Mouse (Mus musculus) adrenal gland, adult 2 months (tissue): Measurements from ENCODE around the gene Emp3. TPM values are rescaled to one million over a fixed set of nuclear protein-coding genes. Genes with fewer than 3 reads are reported as not detected.

ENCODE experiments used
- DNase-seq: peaks from one replicate; pipeline ENCODE4 v3.0.0; 2021
- polyA plus RNA-seq: library from polyadenylated mRNA; depleted of rRNA; stranded (reverse); fragments of >200 nt; gene quantifications from 2 replicates; pipeline ENCODE4 v1.2.3, GENCODE M21; 2012; rRNA removed
- total RNA-seq, 2 experiments: library from RNA; stranded (reverse); gene quantifications; 2 replicates each; pipeline ENCODE4 v1.2.3; 2021

The Emp3 gene
- total and polyA plus RNA-seq, 3 experiments = 327 to 855 (median 620) TPM

GRCm38 (mm10) chr7:45870282-45871058, 50.7 kb downstream of the Emp3 start:
- DNase-seq = no peak

- DNase-seq = peak; percentile 21
Measured at GRCm38 (mm10) chr7:45869787-45870186, 51.4 kb downstream of the Emp3 start.

- peak; percentile 38 for DNase-seq
Measured at GRCm38 (mm10) chr7:45869107-45869670, 52.0 kb downstream of the Emp3 start.

Other genes starting within 250 kb of the Emp3 start
- under 1 TPM in 1 of 2 experiments, not detected in 1; 0.31 TPM for gene Ntn5, start 237.4 kb downstream of the Emp3 start, total RNA-seq
- 0.40 and 0.86 TPM in 2 replicates for gene Ntn5, start 237.4 kb downstream of the Emp3 start, polyA plus RNA-seq
- under 1 TPM; 0.29 to 0.41 TPM for gene Sec1, start 227.0 kb downstream of the Emp3 start, total RNA-seq
- gene Sec1, start 227.0 kb downstream of the Emp3 start, polyA plus RNA-seq = 0.57 and 0.58 TPM in 2 replicates
- gene Car11, start 221.6 kb downstream of the Emp3 start, total RNA-seq = 10 to 100 TPM; 10.9 to 18.6 TPM
- 30.0 and 38.2 TPM in 2 replicates for gene Car11, start 221.6 kb downstream of the Emp3 start, polyA plus RNA-seq
- 100 to 1,000 TPM in 1 of 2 experiments, 10 to 100 TPM in 1; 54.3 to 225 TPM for gene Dbp, start 216.3 kb downstream of the Emp3 start, total RNA-seq
- gene Dbp, start 216.3 kb downstream of the Emp3 start, polyA plus RNA-seq = 569 and 796 TPM in 2 replicates
- gene Rpl18, start 205.9 kb downstream of the Emp3 start, total RNA-seq = 1,000 to 10,000 TPM in 1 of 2 experiments, 100 to 1,000 TPM in 1; 972 to 1,050 TPM
- 1,143 and 1,258 TPM in 2 replicates for gene Rpl18, start 205.9 kb downstream of the Emp3 start, polyA plus RNA-seq
- 10 to 100 TPM; 38.9 to 39.5 TPM for gene Sphk2, start 203.4 kb downstream of the Emp3 start, total RNA-seq
- gene Sphk2, start 203.4 kb downstream of the Emp3 start, polyA plus RNA-seq = 90.9 and 92.5 TPM in 2 replicates
- under 1 TPM; 0.72 to 0.86 TPM for gene Fam83e, start 200.2 kb downstream of the Emp3 start, total RNA-seq
- 0.86 and 2.0 TPM in 2 replicates for gene Fam83e, start 200.2 kb downstream of the Emp3 start, polyA plus RNA-seq
- gene Spaca4, start 195.6 kb downstream of the Emp3 start, total RNA-seq = not detected
- not detected in 2 replicates for gene Spaca4, start 195.6 kb downstream of the Emp3 start, polyA plus RNA-seq
- 1 to 10 TPM; 6.2 to 8.6 TPM for gene Lmtk3, start 137.7 kb downstream of the Emp3 start, total RNA-seq
- gene Lmtk3, start 137.7 kb downstream of the Emp3 start, polyA plus RNA-seq = 38.0 and 61.3 TPM in 2 replicates
- 1 to 10 TPM in 1 of 2 experiments, under 1 TPM in 1; 0.49 to 2.0 TPM for gene Sult2b1, start 136.7 kb downstream of the Emp3 start, total RNA-seq
- 1.6 and 2.9 TPM in 2 replicates for gene Sult2b1, start 136.7 kb downstream of the Emp3 start, polyA plus RNA-seq
- gene Cyth2, start 106.8 kb downstream of the Emp3 start, total RNA-seq = 100 to 1,000 TPM; 127 to 129 TPM
- gene Cyth2, start 106.8 kb downstream of the Emp3 start, polyA plus RNA-seq = 147 and 170 TPM in 2 replicates
- under 1 TPM in 1 of 2 experiments, not detected in 1; 0.20 TPM for gene Kcnj14, start 96.6 kb downstream of the Emp3 start, total RNA-seq
- 0.70 and 1.8 TPM in 2 replicates for gene Kcnj14, start 96.6 kb downstream of the Emp3 start, polyA plus RNA-seq
- 10 to 100 TPM; 26.9 to 30.1 TPM for gene Grwd1, start 90.5 kb downstream of the Emp3 start, total RNA-seq
- gene Grwd1, start 90.5 kb downstream of the Emp3 start, polyA plus RNA-seq = 22.1 and 27.4 TPM in 2 replicates
- 100 to 1,000 TPM; 128 to 147 TPM for gene Kdelr1, start 48.6 kb downstream of the Emp3 start, total RNA-seq
- gene Kdelr1, start 48.6 kb downstream of the Emp3 start, polyA plus RNA-seq = 235 and 251 TPM in 2 replicates
- gene Grin2d, start 43.0 kb downstream of the Emp3 start, total RNA-seq = under 1 TPM; 0.40 to 0.97 TPM
- 4.0 and 4.2 TPM in 2 replicates for gene Grin2d, start 43.0 kb downstream of the Emp3 start, polyA plus RNA-seq
- gene Syngr4, start 24.7 kb downstream of the Emp3 start, total RNA-seq = not detected
- gene Syngr4, start 24.7 kb downstream of the Emp3 start, polyA plus RNA-seq = 0.90 and 0.98 TPM in 2 replicates
- gene Tmem143, start 24.5 kb downstream of the Emp3 start, total RNA-seq = 10 to 100 TPM; 60.8 to 65.3 TPM
- gene Tmem143, start 24.5 kb downstream of the Emp3 start, polyA plus RNA-seq = 173 and 207 TPM in 2 replicates
- gene Ccdc114, start 2.7 kb upstream of the Emp3 start, total RNA-seq = 10 to 100 TPM; 13.3 to 68.3 TPM
- gene Ccdc114, start 2.7 kb upstream of the Emp3 start, polyA plus RNA-seq = 19.2 and 23.9 TPM in 2 replicates
- under 1 TPM; 0.14 to 0.66 TPM for gene Abcc6, start 108.9 kb upstream of the Emp3 start, total RNA-seq
- 0.19 and 0.30 TPM in 2 replicates for gene Abcc6, start 108.9 kb upstream of the Emp3 start, polyA plus RNA-seq
- 10 to 100 TPM; 58.7 to 65.3 TPM for gene Nomo1, start 112.3 kb upstream of the Emp3 start, total RNA-seq
- 25.1 and 34.3 TPM in 2 replicates for gene Nomo1, start 112.3 kb upstream of the Emp3 start, polyA plus RNA-seq
- gene Kcnj11, start 179.4 kb upstream of the Emp3 start, total RNA-seq = 1 to 10 TPM; 2.9 to 3.2 TPM
- gene Kcnj11, start 179.4 kb upstream of the Emp3 start, polyA plus RNA-seq = 1.0 and 3.4 TPM in 2 replicates